Mouse (Mus musculus): ENCODE measurements around the gene Cpped1.

GRCm38 (mm10) chr16:11900341-11900740, 8.9 kb downstream of the Cpped1 start:
- TF ChIP-seq CEBPB (IDR thresholded peaks at IDR 0.05; ENCODE audit: insufficient read depth, poor library complexity, severe bottlenecking) (no peak), MAX (IDR thresholded peaks at IDR 0.05; ENCODE audit: low read depth) (no peak), SRF (IDR thresholded peaks at IDR 0.05; ENCODE audit: control insufficient read depth, insufficient read length, low read depth) (no peak), POLR2A (IDR thresholded peaks at IDR 0.05; ENCODE audit: insufficient read length, low read depth) (no peak), E2F4 (IDR thresholded peaks at IDR 0.05; ENCODE audit: insufficient read depth) (no peak), MYOD1 (IDR thresholded peaks at IDR 0.05; ENCODE audit: control insufficient read depth in 1 of 3, insufficient read length in 2 of 3, low read depth in 2 of 3) (no peak)

Measured in myocyte (in vitro differentiated cells).